Mouse (Mus musculus) yolk sac, embryonic 10.5 days (tissue): ENCODE results near the gene Arhgef28.
"Not testable (repeated sequence)": the region's sequence is repeated elsewhere in the genome, so short reads cannot be mapped to it uniquely, and the experiment has no call there.

ENCODE experiments used
- DNase-seq: peaks from one replicate; pipeline ENCODE4 v3.0.0-alpha.2; 2017; ENCODE audit warnings: low spot score

Arhgef28 gene

GRCm38 (mm10) chr13:98124113-98124745, 82.0 kb downstream of the Arhgef28 start:
- DNase-seq: no peak

- no peak for DNase-seq
Measured at GRCm38 (mm10) chr13:98122766-98123165, 83.5 kb downstream of the Arhgef28 start.

- no peak for DNase-seq
Measured at GRCm38 (mm10) chr13:98121993-98122392, 84.2 kb downstream of the Arhgef28 start.

GRCm38 (mm10) chr13:98121124-98121470, 85.1 kb downstream of the Arhgef28 start:
- DNase-seq: no peak

GRCm38 (mm10) chr13:98120356-98121123, 85.7 kb downstream of the Arhgef28 start:
- DNase-seq: no peak

- no peak for DNase-seq
Measured at GRCm38 (mm10) chr13:98118291-98118690, 87.9 kb downstream of the Arhgef28 start.

GRCm38 (mm10) chr13:98117566-98118254, 88.5 kb downstream of the Arhgef28 start:
- no peak for DNase-seq

GRCm38 (mm10) chr13:98115650-98116049, 90.6 kb downstream of the Arhgef28 start:
- peak; percentile 58 for DNase-seq

GRCm38 (mm10) chr13:98115051-98115450, 91.2 kb downstream of the Arhgef28 start:
- DNase-seq: no peak

GRCm38 (mm10) chr13:98112812-98113503, 93.3 kb downstream of the Arhgef28 start:
- no peak for DNase-seq

- no peak for DNase-seq
Measured at GRCm38 (mm10) chr13:98111531-98111930, 94.7 kb downstream of the Arhgef28 start.

GRCm38 (mm10) chr13:98111021-98111420, 95.2 kb downstream of the Arhgef28 start:
- DNase-seq: no peak

GRCm38 (mm10) chr13:98108481-98108880, 97.8 kb downstream of the Arhgef28 start:
- not testable (repeated sequence) for DNase-seq

- no peak for DNase-seq
Measured at GRCm38 (mm10) chr13:98107621-98108020, 98.6 kb downstream of the Arhgef28 start.

- no peak for DNase-seq
Measured at GRCm38 (mm10) chr13:98095966-98096365, 110.3 kb downstream of the Arhgef28 start.

- DNase-seq: no peak
Measured at GRCm38 (mm10) chr13:98094332-98094731, 111.9 kb downstream of the Arhgef28 start.

- DNase-seq: no peak
Measured at GRCm38 (mm10) chr13:98093483-98093882, 112.8 kb downstream of the Arhgef28 start.

- no peak for DNase-seq
Measured at GRCm38 (mm10) chr13:98092354-98093002, 113.8 kb downstream of the Arhgef28 start.

- no peak for DNase-seq
Measured at GRCm38 (mm10) chr13:98079640-98080039, 126.6 kb downstream of the Arhgef28 start.

GRCm38 (mm10) chr13:98078251-98078650, 128.0 kb downstream of the Arhgef28 start:
- no peak for DNase-seq

GRCm38 (mm10) chr13:98077216-98077615, 129.0 kb downstream of the Arhgef28 start:
- DNase-seq: no peak

GRCm38 (mm10) chr13:98074871-98075270, 131.4 kb downstream of the Arhgef28 start:
- DNase-seq: no peak
